Mouse (Mus musculus): ENCODE results near the gene Fmn2. TPM values are rescaled to one million over a fixed set of nuclear protein-coding genes. Genes with fewer than 3 reads are reported as not detected.
A peak's percentile ranks its signal among the peaks of the same experiment; 100 is the strongest.

Fmn2 gene
- 0.43 and 0.74 TPM in 2 replicates for polyA plus RNA-seq (2014; fragmentation: Nextera tagmentation; extraction: Ambion mirVana)

- Histone ChIP-seq H3K4me3 (ENCODE audit: control insufficient read depth in 1 of 2, insufficient read depth in 1 of 2, low read depth in 1 of 2, low read length in 2 of 2) (peak within 1 kb of the TSS; percentile 44 to 65), H3K36me3 (ENCODE audit: control insufficient read depth, insufficient read depth, low read length) (no peaks in the 10 kb centered on the region), H3K4me1 (ENCODE audit: control insufficient read depth in 2 of 2, insufficient read depth in 2 of 2, low read length in 2 of 2) (peaks cover 5 to 12% of the 10 kb centered on the region in 2 experiments), H3K9me3 (ENCODE audit: control insufficient read depth, low read length) (no peaks in the 10 kb centered on the region), H3K4me2 (ENCODE audit: low read length) (peak within 1 kb of the TSS; percentile 99), H3K27me3 (ENCODE audit: control insufficient read depth, insufficient read depth, low read length) (peaks cover 17% of the 10 kb centered on the region), H3K9ac (ENCODE audit: low read length) (peak within 1 kb of the TSS; percentile 68), H3K27ac (replicated peaks in 1 of 2; ENCODE audit: control insufficient read depth in 1 of 2, insufficient read depth in 1 of 2, low read depth in 2 of 2, low read length in 2 of 2) (no peak within 1 kb of the TSS)
- under 1% methylated on average over 29 of the region's 29 CpGs for whole genome bisulfite sequencing
- ATAC-seq (ENCODE audit: insufficient number of reproducible peaks, insufficient read depth, low FRiP score, low read depth): peak; percentile 75
Observed at GRCm38 (mm10) chr1:174501661-174502030, at the start of gene Fmn2. Fmn2 (plus strand) TSS chr1:174501825.

GRCm38 (mm10) chr1:174455100-174455499 is 46.5 kb upstream of the Fmn2 start:
- Histone ChIP-seq H3K27me3 (ENCODE audit: control insufficient read depth, insufficient read depth, low read length) (no peaks in the 10 kb centered on the region), H3K4me1 (ENCODE audit: control insufficient read depth in 2 of 2, insufficient read depth in 2 of 2, low read length in 2 of 2) (no peaks in the 10 kb centered on the region), H3K9me3 (ENCODE audit: control insufficient read depth, low read length) (no peaks in the 10 kb centered on the region), H3K27ac (replicated peaks in 1 of 2; ENCODE audit: control insufficient read depth in 1 of 2, insufficient read depth in 1 of 2, low read depth in 2 of 2, low read length in 2 of 2) (no peak overlapping the region), H3K4me3 (ENCODE audit: control insufficient read depth in 1 of 2, insufficient read depth in 1 of 2, low read depth in 1 of 2, low read length in 2 of 2) (no peak overlapping the region), H3K9ac (ENCODE audit: low read length) (no peak overlapping the region), H3K4me2 (ENCODE audit: low read length) (no peak overlapping the region), H3K36me3 (ENCODE audit: control insufficient read depth, insufficient read depth, low read length) (no peaks in the 10 kb centered on the region)
- ATAC-seq (ENCODE audit: insufficient number of reproducible peaks, insufficient read depth, low FRiP score, low read depth): no peak
- WGBS: 76% methylated on average over 2 of the region's 2 CpGs

- Histone ChIP-seq H3K4me1 (ENCODE audit: control insufficient read depth in 2 of 2, insufficient read depth in 2 of 2, low read length in 2 of 2) (peaks cover 0 to 2% of the 10 kb centered on the region in 2 experiments; a peak in 1 of 4 replicates), H3K4me2 (ENCODE audit: low read length) (no peak overlapping the region), H3K4me3 (ENCODE audit: control insufficient read depth in 1 of 2, insufficient read depth in 1 of 2, low read depth in 1 of 2, low read length in 2 of 2) (no peak overlapping the region), H3K36me3 (ENCODE audit: control insufficient read depth, insufficient read depth, low read length) (no peaks in the 10 kb centered on the region), H3K27ac (replicated peaks in 1 of 2; ENCODE audit: control insufficient read depth in 1 of 2, insufficient read depth in 1 of 2, low read depth in 2 of 2, low read length in 2 of 2) (no peak overlapping the region), H3K9ac (ENCODE audit: low read length) (no peak overlapping the region), H3K9me3 (ENCODE audit: control insufficient read depth, low read length) (no peaks in the 10 kb centered on the region), H3K27me3 (ENCODE audit: control insufficient read depth, insufficient read depth, low read length) (no peaks in the 10 kb centered on the region)
- no peak for ATAC-seq (ENCODE audit: insufficient number of reproducible peaks, insufficient read depth, low FRiP score, low read depth)
- WGBS: 52% methylated on average over 3 of the region's 3 CpGs
Observed at GRCm38 (mm10) chr1:174465385-174465784, 36.2 kb upstream of the Fmn2 start.

GRCm38 (mm10) chr1:174466240-174466639 is 35.4 kb upstream of the Fmn2 start:
- H3K36me3 ChIP-seq (ENCODE audit: control insufficient read depth, insufficient read depth, low read length): no peaks in the 10 kb centered on the region
- ATAC-seq (ENCODE audit: insufficient number of reproducible peaks, insufficient read depth, low FRiP score, low read depth): no peak
- 18% methylated on average over 2 of the region's 2 CpGs for WGBS

GRCm38 (mm10) chr1:174469736-174470135 is 31.9 kb upstream of the Fmn2 start:
- no peak for ATAC-seq (ENCODE audit: insufficient number of reproducible peaks, insufficient read depth, low FRiP score, low read depth)
- no peak overlapping the region for H3K9ac ChIP-seq (ENCODE audit: low read length)
- 5% methylated on average over 6 of the region's 6 CpGs for WGBS

More at GRCm38 (mm10) chr1:174466240-174466639, 35.4 kb upstream of the Fmn2 start:
- no peaks in the 10 kb centered on the region for H3K9me3 ChIP-seq (ENCODE audit: control insufficient read depth, low read length)
- no peak overlapping the region for H3K27ac ChIP-seq (replicated peaks in 1 of 2; ENCODE audit: control insufficient read depth in 1 of 2, insufficient read depth in 1 of 2, low read depth in 2 of 2, low read length in 2 of 2)
- H3K4me2 ChIP-seq (ENCODE audit: low read length): no peak overlapping the region
- H3K4me1 ChIP-seq (ENCODE audit: control insufficient read depth in 2 of 2, insufficient read depth in 2 of 2, low read length in 2 of 2): peaks cover 0 to 2% of the 10 kb centered on the region in 2 experiments; a peak in 1 of 4 replicates
- no peak overlapping the region for H3K4me3 ChIP-seq (ENCODE audit: control insufficient read depth in 1 of 2, insufficient read depth in 1 of 2, low read depth in 1 of 2, low read length in 2 of 2)
- H3K9ac ChIP-seq (ENCODE audit: low read length): no peak overlapping the region
- no peaks in the 10 kb centered on the region for H3K27me3 ChIP-seq (ENCODE audit: control insufficient read depth, insufficient read depth, low read length)

GRCm38 (mm10) chr1:174482567-174482966 is 19.1 kb upstream of the Fmn2 start:
- WGBS: 87% methylated on average over 6 of the region's 6 CpGs

More at GRCm38 (mm10) chr1:174469736-174470135, 31.9 kb upstream of the Fmn2 start:
- Histone ChIP-seq H3K36me3 (ENCODE audit: control insufficient read depth, insufficient read depth, low read length) (no peaks in the 10 kb centered on the region), H3K4me1 (ENCODE audit: control insufficient read depth in 2 of 2, insufficient read depth in 2 of 2, low read length in 2 of 2) (peaks cover 0 to 2% of the 10 kb centered on the region in 2 experiments; a peak in 1 of 4 replicates), H3K27ac (replicated peaks in 1 of 2; ENCODE audit: control insufficient read depth in 1 of 2, insufficient read depth in 1 of 2, low read depth in 2 of 2, low read length in 2 of 2) (no peak overlapping the region), H3K9me3 (ENCODE audit: control insufficient read depth, low read length) (no peaks in the 10 kb centered on the region), H3K4me3 (ENCODE audit: control insufficient read depth in 1 of 2, insufficient read depth in 1 of 2, low read depth in 1 of 2, low read length in 2 of 2) (no peak overlapping the region), H3K4me2 (ENCODE audit: low read length) (no peak overlapping the region), H3K27me3 (ENCODE audit: control insufficient read depth, insufficient read depth, low read length) (no peaks in the 10 kb centered on the region)

GRCm38 (mm10) chr1:174500064-174500463 is 1.6 kb upstream of the Fmn2 start:
- no peaks in the 10 kb centered on the region for H3K36me3 ChIP-seq (ENCODE audit: control insufficient read depth, insufficient read depth, low read length)
- no peak overlapping the region for H3K9ac ChIP-seq (ENCODE audit: low read length)
- H3K4me3 ChIP-seq (ENCODE audit: control insufficient read depth in 1 of 2, insufficient read depth in 1 of 2, low read depth in 1 of 2, low read length in 2 of 2): no peak overlapping the region
- H3K4me2 ChIP-seq (ENCODE audit: low read length): no peak overlapping the region
- H3K4me1 ChIP-seq (ENCODE audit: control insufficient read depth in 2 of 2, insufficient read depth in 2 of 2, low read length in 2 of 2): peaks cover 5 to 12% of the 10 kb centered on the region in 2 experiments
- H3K27ac ChIP-seq (replicated peaks in 1 of 2; ENCODE audit: control insufficient read depth in 1 of 2, insufficient read depth in 1 of 2, low read depth in 2 of 2, low read length in 2 of 2): no peak overlapping the region
- H3K9me3 ChIP-seq (ENCODE audit: control insufficient read depth, low read length): no peaks in the 10 kb centered on the region
- no peak for ATAC-seq (ENCODE audit: insufficient number of reproducible peaks, insufficient read depth, low FRiP score, low read depth)
- peaks cover 17% of the 10 kb centered on the region for H3K27me3 ChIP-seq (ENCODE audit: control insufficient read depth, insufficient read depth, low read length)
- 60% methylated on average over 4 of the region's 4 CpGs for WGBS

More at GRCm38 (mm10) chr1:174482567-174482966, 19.1 kb upstream of the Fmn2 start:
- no peaks in the 10 kb centered on the region for H3K27me3 ChIP-seq (ENCODE audit: control insufficient read depth, insufficient read depth, low read length)
- no peaks in the 10 kb centered on the region for H3K36me3 ChIP-seq (ENCODE audit: control insufficient read depth, insufficient read depth, low read length)
- ATAC-seq (ENCODE audit: insufficient number of reproducible peaks, insufficient read depth, low FRiP score, low read depth): no peak
- no peak overlapping the region for H3K4me2 ChIP-seq (ENCODE audit: low read length)
- no peaks in the 10 kb centered on the region for H3K9me3 ChIP-seq (ENCODE audit: control insufficient read depth, low read length)
- H3K4me1 ChIP-seq (ENCODE audit: control insufficient read depth in 2 of 2, insufficient read depth in 2 of 2, low read length in 2 of 2): no peaks in the 10 kb centered on the region
- no peak overlapping the region for H3K4me3 ChIP-seq (ENCODE audit: control insufficient read depth in 1 of 2, insufficient read depth in 1 of 2, low read depth in 1 of 2, low read length in 2 of 2)
- no peak overlapping the region for H3K9ac ChIP-seq (ENCODE audit: low read length)
- no peak overlapping the region for H3K27ac ChIP-seq (replicated peaks in 1 of 2; ENCODE audit: control insufficient read depth in 1 of 2, insufficient read depth in 1 of 2, low read depth in 2 of 2, low read length in 2 of 2)

- Histone ChIP-seq H3K4me1 (ENCODE audit: control insufficient read depth in 2 of 2, insufficient read depth in 2 of 2, low read length in 2 of 2) (peaks cover 5 to 12% of the 10 kb centered on the region in 2 experiments), H3K27ac (replicated peaks in 1 of 2; ENCODE audit: control insufficient read depth in 1 of 2, insufficient read depth in 1 of 2, low read depth in 2 of 2, low read length in 2 of 2) (no peak overlapping the region), H3K27me3 (ENCODE audit: control insufficient read depth, insufficient read depth, low read length) (peaks cover 17% of the 10 kb centered on the region), H3K9me3 (ENCODE audit: control insufficient read depth, low read length) (no peaks in the 10 kb centered on the region), H3K4me3 (ENCODE audit: control insufficient read depth in 1 of 2, insufficient read depth in 1 of 2, low read depth in 1 of 2, low read length in 2 of 2) (no peak overlapping the region), H3K4me2 (ENCODE audit: low read length) (peak overlapping the region; percentile 99), H3K36me3 (ENCODE audit: control insufficient read depth, insufficient read depth, low read length) (no peaks in the 10 kb centered on the region), H3K9ac (ENCODE audit: low read length) (no peak overlapping the region)
- WGBS: 62% methylated on average over 1 of the region's 1 CpGs
- no peak for ATAC-seq (ENCODE audit: insufficient number of reproducible peaks, insufficient read depth, low FRiP score, low read depth)
Observed at GRCm38 (mm10) chr1:174501011-174501410, 614 bp upstream of the Fmn2 start.
